Mouse (Mus musculus) forebrain, embryonic 13.5 days (tissue): ENCODE results near the gene Dync1li1. TPM values are rescaled to one million over a fixed set of nuclear protein-coding genes. Genes with fewer than 3 reads are reported as not detected.

Source experiments
- ATAC-seq: fragments of 200-750 bp; cut with Nextera tagmentation; 2 replicates; pipeline ENCODE4 v1.8.0; 2017
- H3K27ac ChIP-seq: fragments of 300-500 bp; sonication (generic); 2 replicates; pipeline ENCODE4 v1.5.1; 2015; ENCODE audit warnings: inconsistent platforms, mild to moderate bottlenecking, moderate library complexity
- H3K27me3 ChIP-seq: fragments of 300-500 bp; sonication (generic); 2 replicates; pipeline ENCODE4 v1.6.1; 2015; ENCODE audit warnings: mild to moderate bottlenecking, inconsistent platforms
- H3K36me3 ChIP-seq: fragments of 300-500 bp; sonication (generic); 2 replicates; pipeline ENCODE4 v1.6.1; 2015; ENCODE audit warnings: mild to moderate bottlenecking, inconsistent platforms; ENCODE audit not compliant: poor library complexity, severe bottlenecking
- H3K4me1 ChIP-seq: fragments of 300-500 bp; sonication (generic); 2 replicates; pipeline ENCODE4 v1.6.1; 2015; ENCODE audit warnings: inconsistent platforms
- H3K4me2 ChIP-seq: fragments of 300-500 bp; sonication (generic); 2 replicates; pipeline ENCODE4 v1.6.1; 2015; ENCODE audit warnings: inconsistent platforms, mild to moderate bottlenecking, moderate library complexity
- H3K4me3 ChIP-seq: fragments of 300-500 bp; sonication (generic); 2 replicates; pipeline ENCODE4 v1.5.1; 2015; ENCODE audit warnings: mild to moderate bottlenecking, inconsistent platforms
- H3K9ac ChIP-seq: fragments of 300-500 bp; sonication (generic); 2 replicates; pipeline ENCODE4 v1.6.1; 2015; ENCODE audit warnings: mild to moderate bottlenecking, inconsistent platforms
- H3K9me3 ChIP-seq: fragments of 300-500 bp; sonication (generic); replicated peaks from 2 replicates; pipeline ENCODE4 v1.6.1; 2016; ENCODE audit warnings: inconsistent platforms
- WGBS: fragments of 180-500 bp; shearing (Covaris S2); methylation state at CpG from one replicate; pipeline ENCODE4 v1.1.7; 2015; 5-methylcytosine and 5-hydroxymethylcytosine counted together
- polyA plus RNA-seq: library from polyadenylated mRNA; unstranded; fragments of >200 nt; fragmentation: Nextera tagmentation; extraction: Ambion mirVana; gene quantifications from 2 replicates; pipeline ENCODE4 v1.2.1, GENCODE M21; 2015

The Dync1li1 gene
- polyA plus RNA-seq, 1 experiment from 2014 or later: 108 TPM

DNA sequence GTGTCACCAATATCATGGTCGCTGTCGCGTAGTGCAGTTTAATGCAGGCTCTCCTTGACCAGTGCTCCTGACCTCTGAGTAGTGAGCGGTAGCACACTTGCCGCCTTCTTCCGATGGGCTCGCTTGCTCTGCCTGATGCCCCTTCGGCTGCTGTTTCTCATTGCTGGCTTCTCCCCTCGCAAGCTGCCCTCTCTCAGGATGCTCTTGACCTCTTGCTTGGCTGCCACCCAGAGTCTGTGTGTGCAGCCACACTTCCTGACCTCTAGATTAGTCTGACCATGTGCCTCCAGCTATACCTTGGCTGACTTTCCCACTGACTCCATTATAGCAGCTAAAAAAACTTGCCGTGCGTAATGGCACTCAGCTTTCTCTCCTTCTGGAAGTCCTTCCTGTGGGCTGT, 47.9 kb downstream of the Dync1li1 start:
- 88% methylated on average over 11 of the region's 11 CpGs for WGBS
- no peak for ATAC-seq
- H3K4me2 ChIP-seq: no peak overlapping the region
- no peak overlapping the region for H3K9ac ChIP-seq
- peaks cover 2% of the 10 kb centered on the region; the same call in 1 of the 2 replicates for H3K36me3 ChIP-seq
- peaks cover 25% of the 10 kb centered on the region for H3K4me1 ChIP-seq
- H3K27me3 ChIP-seq: no peaks in the 10 kb centered on the region
- no peaks in the 10 kb centered on the region for H3K9me3 ChIP-seq
- H3K27ac ChIP-seq: no peak overlapping the region
- H3K4me3 ChIP-seq: no peak overlapping the region

DNA sequence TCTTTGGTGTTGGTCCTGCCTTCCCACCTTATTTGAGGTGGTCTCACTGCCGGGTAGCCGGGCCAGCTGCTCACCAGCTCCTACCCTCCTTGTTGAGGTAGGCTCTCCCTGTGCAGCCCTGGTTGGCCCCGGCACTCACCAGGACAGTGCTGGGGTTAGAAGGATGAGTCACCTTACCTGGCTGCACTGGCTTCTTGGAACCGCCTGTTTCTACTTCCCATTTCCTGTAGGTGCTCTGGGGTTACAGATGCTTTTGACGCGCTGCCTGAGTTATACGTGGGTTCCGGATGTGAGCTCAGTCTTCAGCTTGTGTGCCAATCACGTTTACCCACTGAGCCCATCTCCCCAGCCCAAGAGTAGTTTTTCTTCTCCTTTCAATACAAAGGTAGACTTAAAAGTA, 51.7 kb downstream of the Dync1li1 start:
- Histone ChIP-seq H3K4me3 (no peak overlapping the region), H3K4me2 (no peak overlapping the region), H3K27ac (no peak overlapping the region), H3K36me3 (peaks cover 12% of the 10 kb centered on the region; the same call in 1 of the 2 replicates), H3K9me3 (no peaks in the 10 kb centered on the region), H3K4me1 (no peaks in the 10 kb centered on the region), H3K9ac (no peak overlapping the region), H3K27me3 (no peaks in the 10 kb centered on the region)
- WGBS: 93% methylated on average over 9 of the region's 9 CpGs
- no peak for ATAC-seq

DNA sequence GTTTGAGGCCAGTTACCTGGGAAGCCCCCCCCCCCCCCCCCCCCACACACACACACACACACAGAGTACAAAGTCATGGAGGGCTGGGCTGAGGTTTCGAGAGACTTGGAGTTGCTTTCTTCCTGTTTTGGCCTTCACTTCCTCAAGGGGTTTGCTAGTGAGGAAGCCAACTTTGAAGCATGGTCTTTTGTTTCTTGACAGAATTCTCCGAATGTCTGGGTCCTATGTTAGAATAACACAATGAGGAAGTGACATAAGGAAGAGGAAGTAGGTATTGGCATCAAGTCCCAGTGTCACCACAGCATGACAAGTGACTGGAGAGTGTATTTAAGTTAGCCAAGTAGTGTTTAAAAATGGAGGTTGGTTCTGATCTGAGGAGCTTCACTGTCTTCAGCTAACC, 54.1 kb downstream of the Dync1li1 start:
- no peak for ATAC-seq
- Histone ChIP-seq H3K4me1 (no peaks in the 10 kb centered on the region), H3K4me2 (no peak overlapping the region), H3K4me3 (no peak overlapping the region), H3K9ac (no peak overlapping the region), H3K27me3 (no peaks in the 10 kb centered on the region), H3K36me3 (peaks cover 22% of the 10 kb centered on the region), H3K27ac (no peak overlapping the region), H3K9me3 (no peaks in the 10 kb centered on the region)
- 84% methylated on average over 2 of the region's 2 CpGs for WGBS

DNA sequence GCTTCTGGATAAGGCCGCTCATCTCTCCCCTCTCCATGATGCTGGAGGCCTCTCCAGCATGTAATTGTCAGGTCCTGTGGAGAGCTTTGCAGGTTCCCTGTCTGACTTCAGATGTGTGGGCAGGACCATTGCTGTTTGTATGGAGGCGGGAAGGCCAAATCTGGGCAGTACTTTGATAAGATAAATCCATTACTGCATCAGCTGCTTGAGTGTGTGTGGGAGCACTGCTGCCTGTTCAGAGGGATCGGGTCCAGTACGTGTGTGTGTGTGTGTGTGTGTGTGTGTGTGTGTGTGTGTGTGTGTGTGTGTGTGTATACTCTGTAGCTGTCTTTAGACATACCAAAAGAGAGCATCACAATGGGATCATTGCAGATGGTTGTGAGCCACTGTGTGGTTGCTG, 56.6 kb downstream of the Dync1li1 start:
- 92% methylated on average over 4 of the region's 4 CpGs for WGBS
- no peak for ATAC-seq
- Histone ChIP-seq H3K36me3 (peaks cover 36% of the 10 kb centered on the region), H3K4me3 (no peak overlapping the region), H3K9me3 (no peaks in the 10 kb centered on the region), H3K4me2 (no peak overlapping the region), H3K9ac (no peak overlapping the region), H3K27ac (no peak overlapping the region), H3K4me1 (no peaks in the 10 kb centered on the region), H3K27me3 (no peaks in the 10 kb centered on the region)

DNA sequence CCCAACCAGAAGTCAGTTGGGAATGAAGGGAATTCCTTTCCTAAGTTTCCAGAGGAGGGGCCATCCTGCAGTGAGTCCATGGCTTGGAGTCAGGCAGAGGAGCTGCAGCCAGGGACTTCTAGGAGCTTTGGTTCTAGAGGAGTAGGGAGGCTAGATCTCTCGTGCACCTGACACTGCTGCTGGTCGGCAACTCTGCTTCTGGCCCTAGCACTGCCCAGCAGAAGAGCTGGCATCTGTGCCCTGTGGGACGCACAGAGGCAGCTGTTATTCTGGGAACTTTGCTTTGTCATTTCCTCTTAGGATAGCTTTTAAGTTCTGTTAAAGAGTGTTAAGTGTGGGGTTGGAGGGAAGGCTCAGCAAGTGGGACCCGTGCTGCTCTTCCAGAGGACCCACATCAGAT, 57.1 kb downstream of the Dync1li1 start:
- Histone ChIP-seq H3K27ac (no peak overlapping the region), H3K27me3 (no peaks in the 10 kb centered on the region), H3K4me1 (no peaks in the 10 kb centered on the region), H3K36me3 (peaks cover 39% of the 10 kb centered on the region), H3K9me3 (no peaks in the 10 kb centered on the region), H3K4me3 (no peak overlapping the region), H3K4me2 (no peak overlapping the region), H3K9ac (no peak overlapping the region)
- no peak for ATAC-seq
- WGBS: 88% methylated on average over 4 of the region's 4 CpGs

DNA sequence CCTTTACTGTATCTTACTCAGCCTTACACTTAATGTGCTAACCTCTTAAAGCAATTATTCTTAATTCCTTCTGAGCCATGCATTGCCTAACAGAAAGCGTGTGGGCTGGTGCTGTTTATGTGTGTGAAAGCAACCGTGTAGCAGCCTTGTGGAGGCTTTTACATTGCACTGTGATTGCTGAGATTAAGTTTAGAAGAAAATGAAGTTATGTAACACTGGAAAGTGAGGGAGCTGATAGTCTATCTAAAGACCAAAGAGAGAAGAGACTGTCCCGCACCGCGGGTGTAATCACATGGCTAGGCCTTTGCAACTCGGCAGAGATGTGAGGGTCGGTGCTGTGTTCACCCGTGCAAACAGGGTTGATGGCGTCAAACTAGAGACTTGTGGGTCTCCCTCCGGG, 58.4 kb downstream of the Dync1li1 start:
- H3K36me3 ChIP-seq: peaks cover 42% of the 10 kb centered on the region
- no peak for ATAC-seq
- no peak overlapping the region for H3K9ac ChIP-seq
- no peak overlapping the region for H3K27ac ChIP-seq
- H3K9me3 ChIP-seq: no peaks in the 10 kb centered on the region
- H3K4me2 ChIP-seq: no peak overlapping the region
- H3K4me3 ChIP-seq: no peak overlapping the region
- H3K4me1 ChIP-seq: no peaks in the 10 kb centered on the region
- WGBS: 85% methylated on average over 10 of the region's 10 CpGs
- no peaks in the 10 kb centered on the region for H3K27me3 ChIP-seq

DNA sequence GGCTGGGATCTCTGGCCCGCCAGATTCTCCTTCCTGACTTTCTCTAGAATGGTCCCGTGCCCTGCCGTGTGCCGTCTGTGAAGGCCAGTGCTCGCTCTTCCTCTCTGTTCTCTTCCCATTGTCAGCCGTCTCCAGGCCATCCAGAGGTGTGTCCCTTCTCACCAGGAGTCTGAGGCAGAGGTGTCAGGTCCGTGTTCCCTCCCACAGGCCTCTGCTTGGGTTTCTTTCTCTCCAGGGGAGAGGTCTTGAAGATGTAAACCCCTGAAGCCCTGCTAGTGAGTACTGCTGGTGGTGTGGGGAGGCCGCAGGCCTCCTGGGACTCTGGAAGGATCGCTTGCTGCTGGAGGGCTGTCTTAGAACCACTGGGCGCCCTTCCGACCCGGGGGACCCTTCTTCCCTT, 58.9 kb downstream of the Dync1li1 start:
- Histone ChIP-seq H3K4me2 (no peak overlapping the region), H3K9me3 (no peaks in the 10 kb centered on the region), H3K36me3 (peaks cover 42% of the 10 kb centered on the region), H3K27ac (no peak overlapping the region), H3K4me1 (peaks cover under 1% of the 10 kb centered on the region), H3K4me3 (no peak overlapping the region), H3K9ac (no peak overlapping the region), H3K27me3 (no peaks in the 10 kb centered on the region)
- ATAC-seq: no peak
- WGBS: 89% methylated on average over 12 of the region's 12 CpGs

DNA sequence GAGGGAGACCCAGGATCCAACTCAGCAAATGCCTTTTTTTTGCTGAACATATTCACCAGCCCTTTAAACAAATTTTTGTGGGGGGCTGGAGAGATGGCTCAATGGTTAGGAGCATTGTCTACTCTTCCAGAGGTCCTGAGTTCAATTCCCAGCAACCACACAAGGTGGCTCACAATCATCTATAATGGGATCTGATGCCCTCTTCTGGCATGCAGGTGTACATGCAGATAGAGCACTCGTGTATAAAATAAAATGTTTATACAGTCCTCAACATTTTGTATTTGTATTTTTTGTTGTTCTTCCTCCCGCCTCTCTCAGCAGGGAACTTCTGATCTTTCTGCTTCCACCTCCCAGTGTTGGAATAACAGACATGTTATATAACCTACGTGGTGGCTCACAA, 63.0 kb downstream of the Dync1li1 start:
- Histone ChIP-seq H3K4me2 (no peak overlapping the region), H3K9me3 (no peaks in the 10 kb centered on the region), H3K9ac (no peak overlapping the region), H3K27ac (no peak overlapping the region), H3K27me3 (no peaks in the 10 kb centered on the region), H3K4me3 (no peak overlapping the region), H3K4me1 (peaks cover 10% of the 10 kb centered on the region), H3K36me3 (peaks cover 29% of the 10 kb centered on the region)
- WGBS: 86% methylated on average over 3 of the region's 3 CpGs
- no peak for ATAC-seq

DNA sequence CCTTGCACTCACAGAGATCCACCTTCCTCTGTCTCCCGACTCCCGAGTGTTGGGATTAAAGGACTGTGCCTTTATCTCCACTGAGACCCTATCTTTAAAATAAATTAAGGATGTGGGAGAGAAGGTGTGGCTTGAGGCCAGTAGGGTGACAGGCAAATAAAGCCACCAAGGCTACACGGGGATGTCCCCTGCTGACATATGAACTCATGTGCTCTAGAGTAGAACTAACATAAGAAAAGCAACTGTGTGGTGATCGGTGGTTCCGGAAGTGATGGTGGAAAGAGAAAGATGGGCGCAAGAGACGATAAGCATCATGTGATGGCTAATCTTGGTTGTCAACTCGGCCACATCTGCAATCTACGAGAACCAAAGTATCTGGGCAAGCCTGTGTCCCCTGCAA, 63.7 kb downstream of the Dync1li1 start:
- no peak for ATAC-seq
- Histone ChIP-seq H3K27ac (0 out of 2 replicates have a peak overlapping the region, but pooled peaks have one; percentile 66), H3K9ac (peak overlapping the region; percentile 67; the same call in 1 of the 2 replicates), H3K27me3 (no peaks in the 10 kb centered on the region), H3K4me3 (peak overlapping the region; percentile 47; the same call in 1 of the 2 replicates), H3K36me3 (peaks cover 27% of the 10 kb centered on the region), H3K9me3 (no peaks in the 10 kb centered on the region), H3K4me1 (peaks cover 10% of the 10 kb centered on the region), H3K4me2 (peak overlapping the region; percentile 80)
- WGBS: 76% methylated on average over 9 of the region's 9 CpGs

DNA sequence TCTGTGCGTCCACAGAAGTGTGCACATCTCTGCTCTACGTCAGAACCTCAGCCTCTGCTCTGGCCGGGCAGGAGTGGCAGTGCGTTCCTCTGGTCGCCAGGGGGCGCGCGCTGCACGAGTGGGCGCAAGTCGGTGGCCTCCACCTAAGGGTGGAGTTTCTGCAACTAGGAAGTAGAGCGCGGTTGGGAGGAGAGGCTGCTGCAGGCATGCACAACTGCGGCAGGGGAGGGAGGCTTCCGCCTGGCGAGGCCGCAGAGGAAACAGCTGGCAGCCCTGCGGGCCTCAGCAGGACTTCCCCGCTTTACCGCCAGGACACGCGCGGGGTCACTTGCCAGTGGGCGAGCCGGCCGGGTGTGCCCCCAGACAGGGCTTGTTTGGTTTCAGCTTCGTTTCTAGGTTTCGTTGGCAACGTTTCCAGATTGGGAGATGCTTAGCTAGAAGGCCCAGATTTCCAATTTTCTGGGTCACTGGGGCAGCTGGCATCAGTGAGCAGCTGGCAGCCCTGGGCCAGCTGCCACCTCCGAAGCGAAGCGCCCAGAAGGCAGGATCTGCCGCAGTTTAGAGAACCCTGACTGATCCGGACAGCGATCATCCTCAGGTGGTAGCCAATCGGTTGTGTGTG, 64.4 kb downstream of the Dync1li1 start:
- H3K36me3 ChIP-seq: peaks cover 20% of the 10 kb centered on the region
- H3K4me1 ChIP-seq: peaks cover 10% of the 10 kb centered on the region
- H3K9ac ChIP-seq: peak overlapping the region; percentile 67
- H3K9me3 ChIP-seq: no peaks in the 10 kb centered on the region
- H3K4me3 ChIP-seq: peak overlapping the region; percentile 47
- H3K27ac ChIP-seq: peak overlapping the region; percentile 66
- H3K4me2 ChIP-seq: peak overlapping the region; percentile 80
- peak; percentile 92 for ATAC-seq
- H3K27me3 ChIP-seq: no peaks in the 10 kb centered on the region
- WGBS: 7% methylated on average over 36 of the region's 36 CpGs

DNA sequence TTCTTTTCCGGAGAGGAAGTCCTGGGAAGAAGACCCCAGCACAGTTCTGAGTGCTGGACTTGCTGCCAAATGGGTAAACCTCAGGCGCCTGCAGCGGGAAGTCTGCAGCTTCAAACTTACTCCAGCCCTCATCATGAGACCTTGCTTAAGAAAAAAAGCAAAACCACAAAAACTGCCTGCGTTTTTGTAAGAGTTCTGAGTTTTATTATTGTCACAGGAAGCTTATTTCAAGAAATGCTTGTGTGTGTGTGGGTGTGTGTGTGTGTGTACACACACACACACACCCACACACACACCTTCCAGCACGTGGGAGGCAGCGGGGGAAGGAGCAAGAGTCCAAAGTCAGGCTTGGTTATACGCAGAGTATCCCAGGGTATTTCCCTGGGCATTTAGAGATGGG, 69.7 kb downstream of the Dync1li1 start:
- no peak overlapping the region for H3K4me3 ChIP-seq
- H3K27me3 ChIP-seq: no peaks in the 10 kb centered on the region
- H3K9ac ChIP-seq: no peak overlapping the region
- no peaks in the 10 kb centered on the region for H3K36me3 ChIP-seq
- no peak overlapping the region for H3K4me2 ChIP-seq
- H3K9me3 ChIP-seq: no peaks in the 10 kb centered on the region
- 90% methylated on average over 7 of the region's 7 CpGs for WGBS
- ATAC-seq: no peak
- peaks cover 7% of the 10 kb centered on the region; the same call in 1 of the 2 replicates for H3K4me1 ChIP-seq
- H3K27ac ChIP-seq: no peak overlapping the region

DNA sequence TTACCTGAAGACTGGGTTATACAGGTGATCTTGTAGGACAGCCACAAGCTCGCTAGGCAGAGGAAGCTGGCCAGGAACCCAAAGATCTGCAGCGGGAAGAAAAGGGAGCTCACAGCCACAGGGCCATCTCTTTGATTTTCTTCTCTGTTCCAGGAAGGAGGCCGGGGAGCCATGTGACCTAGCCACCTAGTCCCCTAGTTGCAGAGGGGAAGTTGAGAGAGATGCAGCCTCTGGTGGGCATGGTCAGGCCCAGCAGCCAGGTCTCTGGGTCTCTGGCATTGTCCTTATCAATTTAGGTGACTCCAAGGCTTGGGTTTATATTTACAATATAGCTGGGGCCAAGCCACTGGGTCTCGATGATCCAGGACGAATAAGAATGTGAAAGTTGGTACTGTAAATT, 70.2 kb downstream of the Dync1li1 start:
- no peak overlapping the region for H3K4me2 ChIP-seq
- WGBS: 93% methylated on average over 5 of the region's 5 CpGs
- H3K27ac ChIP-seq: no peak overlapping the region
- no peak overlapping the region for H3K9ac ChIP-seq
- H3K4me3 ChIP-seq: no peak overlapping the region
- H3K36me3 ChIP-seq: no peaks in the 10 kb centered on the region
- H3K27me3 ChIP-seq: no peaks in the 10 kb centered on the region
- H3K4me1 ChIP-seq: peaks cover 6% of the 10 kb centered on the region; the same call in 1 of the 2 replicates
- ATAC-seq: no peak
- no peaks in the 10 kb centered on the region for H3K9me3 ChIP-seq

DNA sequence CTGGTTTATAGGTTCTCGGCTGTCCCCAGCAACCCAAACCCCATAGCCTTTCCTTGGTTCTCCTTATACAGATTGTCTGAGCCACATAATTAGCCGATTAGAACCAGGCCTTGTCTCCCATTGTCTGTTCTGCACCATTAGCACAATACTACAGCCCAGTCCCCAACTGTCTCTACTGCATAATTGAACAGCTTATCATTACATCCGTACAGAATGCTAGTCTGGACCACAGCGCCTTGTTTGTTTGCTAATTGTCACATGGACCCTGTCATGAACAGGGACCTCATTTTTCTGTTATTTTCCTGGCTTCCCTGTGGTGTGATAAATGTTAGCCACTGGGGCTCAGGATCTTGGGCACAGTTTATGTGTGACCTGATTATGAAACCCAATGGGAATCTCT, 71.3 kb downstream of the Dync1li1 start:
- H3K4me3 ChIP-seq: no peak overlapping the region
- no peaks in the 10 kb centered on the region for H3K27me3 ChIP-seq
- H3K4me2 ChIP-seq: no peak overlapping the region
- 46% methylated on average over 4 of the region's 4 CpGs for WGBS
- peaks cover 6% of the 10 kb centered on the region; the same call in 1 of the 2 replicates for H3K4me1 ChIP-seq
- no peaks in the 10 kb centered on the region for H3K36me3 ChIP-seq
- H3K27ac ChIP-seq: no peak overlapping the region
- H3K9ac ChIP-seq: no peak overlapping the region
- no peaks in the 10 kb centered on the region for H3K9me3 ChIP-seq
- ATAC-seq: no peak; the same call in 1 of the 2 replicates
